Mouse (Mus musculus) adrenal gland, postnatal 4 days (tissue): ENCODE measurements around the gene Srcin1. TPM values are rescaled to one million over a fixed set of nuclear protein-coding genes. Genes with fewer than 3 reads are reported as not detected.

Experiments used
- DNase-seq, 2 experiments: peaks; one replicate each; pipeline ENCODE4 v3.0.0; 2021 to 2022; ENCODE audit warnings: low spot score in 2 of 2, mixed read lengths in 2 of 2
- total RNA-seq, 2 experiments: library from RNA; stranded (reverse); gene quantifications; 2 replicates each; pipeline ENCODE4 v1.2.3; 2021

Srcin1 gene
- total RNA-seq, 2 experiments from 2014 or later: 12.0 to 14.3 TPM

- no peak for DNase-seq
These were observed 41.3 kb downstream of the Srcin1 start for GRCm38 (mm10) chr11:97534442-97535307.

GRCm38 (mm10) chr11:97533653-97534052, 42.3 kb downstream of the Srcin1 start:
- DNase-seq: no peak

DNA sequence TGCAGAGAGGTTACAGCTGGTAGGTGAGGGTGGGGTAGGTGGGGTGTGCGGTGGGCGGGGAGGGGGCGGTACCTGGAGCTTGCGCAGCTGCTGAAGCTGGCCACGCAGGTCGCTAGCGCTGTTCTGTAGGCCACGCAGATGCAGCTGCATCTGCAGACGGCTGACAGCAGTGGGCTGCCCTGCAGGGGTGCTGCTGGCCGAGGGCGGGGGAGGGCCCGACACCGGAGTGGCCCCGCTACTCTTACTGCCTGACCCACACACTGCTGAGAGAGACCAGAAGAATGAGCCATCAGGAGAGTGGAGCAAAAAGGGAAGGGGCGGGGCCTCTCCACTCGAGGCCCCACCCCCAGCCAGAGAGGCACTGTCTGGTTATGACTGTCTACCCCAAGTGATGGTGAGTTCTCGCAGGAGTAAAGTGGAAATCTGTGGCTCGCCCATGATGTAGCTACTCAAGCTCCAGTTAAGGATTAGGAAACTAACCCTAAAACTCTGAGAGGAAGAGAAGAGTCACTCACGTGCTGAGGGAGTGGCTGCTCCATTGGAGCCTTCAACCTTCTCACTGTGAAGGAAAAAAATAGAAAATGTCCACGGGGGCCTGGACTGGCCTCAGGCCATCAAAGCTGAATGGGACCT, 42.9 kb downstream of the Srcin1 start:
- DNase-seq: no peak

DNA sequence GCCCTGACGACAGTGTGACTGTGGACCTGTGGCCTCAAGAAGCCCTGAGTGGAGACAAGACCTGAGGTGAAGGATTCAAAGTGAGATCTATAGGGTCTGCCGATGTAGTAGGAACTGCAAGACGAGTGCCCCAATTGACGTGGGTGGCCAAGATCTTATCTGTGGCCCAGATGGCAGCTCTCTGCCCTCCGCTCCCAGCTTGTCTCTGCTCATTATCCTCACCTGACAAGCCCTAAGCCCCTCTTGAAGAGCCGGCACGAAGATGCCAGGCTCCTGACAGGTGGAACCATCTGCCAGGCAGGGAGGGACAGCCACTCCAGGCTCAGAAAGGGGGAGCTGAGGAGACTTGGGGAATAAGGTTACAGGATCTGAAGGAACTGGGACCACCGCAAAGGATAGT, 43.6 kb downstream of the Srcin1 start:
- DNase-seq: no peak

GRCm38 (mm10) chr11:97531381-97532260, 44.4 kb downstream of the Srcin1 start:
- DNase-seq: peak; percentile 79 to 81

DNA sequence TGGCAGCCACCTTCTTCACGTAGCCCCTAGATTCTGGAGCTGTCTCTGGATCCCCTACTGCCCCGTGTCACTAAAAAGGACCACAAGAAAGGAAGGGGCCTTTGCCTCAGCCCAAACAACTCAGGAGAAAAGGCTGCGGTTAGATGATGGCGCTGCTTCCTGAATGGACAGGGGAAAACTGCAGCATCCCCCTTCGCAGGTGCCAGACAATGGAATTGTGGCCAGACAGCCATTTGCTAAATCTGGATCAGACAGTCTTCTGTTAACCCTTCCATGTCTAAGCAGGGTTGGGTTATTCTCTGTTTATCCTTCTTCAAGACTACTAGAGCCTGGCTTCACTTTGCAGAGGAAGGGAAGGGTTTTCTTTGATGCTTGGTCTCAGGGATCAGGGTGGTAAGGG, 45.0 kb downstream of the Srcin1 start:
- no peak for DNase-seq

- no peak for DNase-seq
These were observed 45.9 kb downstream of the Srcin1 start for GRCm38 (mm10) chr11:97530069-97530468.

DNA sequence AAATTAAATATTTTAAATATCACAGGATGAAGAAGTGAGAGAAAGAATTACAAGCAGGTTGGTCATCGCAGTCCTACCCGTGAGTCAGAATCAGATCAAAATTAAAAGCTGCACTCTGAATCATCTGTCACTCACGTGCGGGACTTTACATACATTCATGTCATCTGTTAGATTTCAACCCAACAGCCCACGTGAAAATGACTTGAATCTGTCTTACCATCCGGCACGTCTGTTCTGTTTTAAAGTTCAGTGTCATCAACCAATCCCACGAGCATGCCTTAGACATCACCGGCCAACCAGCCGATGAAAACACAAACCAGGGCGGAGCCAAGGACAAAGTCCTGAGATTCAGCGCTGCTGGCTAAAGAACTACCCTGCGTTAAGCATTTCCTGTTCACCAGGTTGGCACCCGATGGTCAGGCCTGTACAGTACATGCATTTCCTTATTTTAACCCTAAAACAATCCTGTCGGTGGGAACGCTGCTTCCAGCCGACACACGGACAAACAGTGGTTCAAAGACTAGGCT, 47.6 kb downstream of the Srcin1 start:
- no peak for DNase-seq

DNA sequence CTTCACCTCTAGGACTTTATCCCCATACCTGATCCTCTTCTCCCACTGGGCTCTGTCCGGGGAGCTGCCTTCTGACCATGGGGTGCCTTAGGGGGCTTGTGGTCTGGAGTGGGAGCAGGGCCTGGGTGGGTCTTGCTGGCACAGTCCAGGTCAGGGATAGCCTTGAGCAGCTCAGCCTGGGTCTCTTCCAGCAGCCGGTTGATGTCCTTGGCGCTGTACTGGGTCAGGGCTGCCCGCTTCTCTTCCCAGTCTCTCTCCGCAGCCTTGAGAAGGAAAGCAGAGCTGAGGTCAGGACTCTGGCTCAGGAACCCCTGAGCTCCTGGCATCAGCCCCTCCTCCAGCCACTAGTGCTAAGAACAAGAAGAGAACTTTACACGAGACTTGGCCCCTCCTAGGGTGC, 50.7 kb downstream of the Srcin1 start:
- DNase-seq: no peak

DNA sequence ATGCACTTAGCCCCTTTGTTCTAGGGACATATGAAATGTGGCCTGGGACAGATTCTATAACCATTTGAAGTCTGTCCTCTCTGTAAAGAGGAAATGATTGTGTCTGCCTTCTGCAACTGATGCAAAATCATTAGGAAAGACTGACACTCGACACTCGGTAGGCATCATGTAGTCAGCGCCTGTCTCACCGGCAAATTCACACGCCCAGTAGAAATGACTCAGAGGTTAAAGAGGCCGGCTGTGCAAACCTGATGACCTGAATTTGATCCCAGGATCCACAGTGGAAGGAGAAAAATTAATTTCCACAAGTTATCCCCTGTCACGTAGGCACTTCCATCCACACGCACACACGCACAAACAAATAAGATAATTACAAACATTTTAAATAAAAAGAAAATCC, 51.7 kb downstream of the Srcin1 start:
- no peak for DNase-seq

- DNase-seq: peak in 1 of 2 experiments; percentile 49
These were observed 52.1 kb downstream of the Srcin1 start for GRCm38 (mm10) chr11:97523827-97524261.

DNA sequence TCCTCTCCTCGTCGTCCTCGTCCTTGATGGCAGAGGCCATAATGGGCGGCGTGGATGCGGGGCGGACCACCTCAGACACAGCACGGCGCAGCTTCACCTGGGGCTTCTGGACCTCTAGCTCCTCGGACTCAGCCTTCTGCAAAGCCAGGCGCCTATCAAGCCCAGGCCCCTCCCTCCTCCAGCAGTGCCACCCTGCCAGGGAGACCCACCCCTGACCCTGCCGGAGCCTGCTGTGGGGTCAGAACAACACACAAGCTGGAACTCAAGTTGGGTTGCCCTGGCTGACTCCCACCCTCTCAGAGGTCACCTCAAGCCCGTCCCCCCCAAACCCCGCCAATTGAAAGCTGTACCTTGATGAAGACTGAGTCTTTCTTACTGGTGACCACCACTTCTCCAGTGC, 52.9 kb downstream of the Srcin1 start:
- DNase-seq: no peak

DNA sequence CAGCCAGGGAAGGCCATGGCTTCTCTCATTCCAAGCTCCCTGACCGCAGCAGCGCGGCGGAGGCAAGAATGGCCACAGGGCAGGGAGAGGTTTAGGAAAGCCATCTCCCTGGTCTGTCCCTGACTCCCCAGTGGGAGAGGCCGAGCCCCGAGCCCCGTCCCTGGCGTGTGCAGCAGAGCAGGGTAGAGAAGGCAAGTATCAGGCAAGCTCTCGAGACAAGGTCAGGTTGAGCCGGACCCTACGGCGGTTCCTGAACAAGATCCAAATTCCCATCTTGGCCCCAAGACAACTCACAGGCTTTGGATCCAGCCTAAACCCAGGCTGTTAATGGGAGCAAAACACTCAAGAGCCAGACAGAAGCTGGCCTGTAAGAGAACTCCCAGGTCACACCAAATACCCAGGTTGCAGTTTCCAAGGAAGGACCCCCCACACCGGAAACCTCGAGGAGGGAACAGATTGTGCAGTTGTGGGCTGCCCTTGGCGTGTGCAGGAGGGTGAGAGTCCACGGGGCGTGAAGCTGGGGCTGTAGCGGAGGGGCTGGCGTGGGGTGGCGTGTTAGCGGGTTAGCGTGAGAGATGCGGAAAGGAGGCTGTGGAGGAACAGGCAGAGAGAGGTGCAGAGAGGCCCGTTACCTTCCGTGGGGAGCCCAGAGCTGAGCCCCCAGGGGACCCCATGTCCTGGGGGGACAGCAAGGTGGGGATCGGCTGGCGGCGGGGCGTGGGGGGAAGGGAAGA, 54.1 kb downstream of the Srcin1 start:
- no peak for DNase-seq

DNA sequence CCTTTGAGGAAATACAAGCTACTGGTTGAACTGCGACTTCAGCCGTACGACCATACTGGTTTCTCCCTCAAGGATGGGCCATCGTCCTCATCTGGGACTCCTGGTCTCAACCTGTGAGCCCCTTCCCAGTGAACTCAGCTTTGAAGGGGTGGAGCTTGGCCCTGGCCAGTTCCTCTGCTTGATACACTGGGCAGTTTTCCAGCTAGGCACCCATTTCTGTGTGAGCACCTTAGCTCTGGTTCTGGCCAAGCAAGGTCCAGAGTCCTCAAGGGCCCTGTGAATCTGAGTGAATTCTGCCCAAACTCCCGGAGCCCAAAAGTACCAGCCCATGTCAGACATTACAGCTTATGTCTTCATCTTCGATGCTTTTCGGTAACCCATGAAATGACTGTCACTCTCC, 55.4 kb downstream of the Srcin1 start:
- no peak for DNase-seq

- no peak for DNase-seq
These were observed 62.9 kb downstream of the Srcin1 start for GRCm38 (mm10) chr11:97513066-97513465.

GRCm38 (mm10) chr11:97512511-97512910, 63.5 kb downstream of the Srcin1 start:
- DNase-seq: no peak

GRCm38 (mm10) chr11:97511661-97512369, 64.2 kb downstream of the Srcin1 start:
- DNase-seq: no peak

DNA sequence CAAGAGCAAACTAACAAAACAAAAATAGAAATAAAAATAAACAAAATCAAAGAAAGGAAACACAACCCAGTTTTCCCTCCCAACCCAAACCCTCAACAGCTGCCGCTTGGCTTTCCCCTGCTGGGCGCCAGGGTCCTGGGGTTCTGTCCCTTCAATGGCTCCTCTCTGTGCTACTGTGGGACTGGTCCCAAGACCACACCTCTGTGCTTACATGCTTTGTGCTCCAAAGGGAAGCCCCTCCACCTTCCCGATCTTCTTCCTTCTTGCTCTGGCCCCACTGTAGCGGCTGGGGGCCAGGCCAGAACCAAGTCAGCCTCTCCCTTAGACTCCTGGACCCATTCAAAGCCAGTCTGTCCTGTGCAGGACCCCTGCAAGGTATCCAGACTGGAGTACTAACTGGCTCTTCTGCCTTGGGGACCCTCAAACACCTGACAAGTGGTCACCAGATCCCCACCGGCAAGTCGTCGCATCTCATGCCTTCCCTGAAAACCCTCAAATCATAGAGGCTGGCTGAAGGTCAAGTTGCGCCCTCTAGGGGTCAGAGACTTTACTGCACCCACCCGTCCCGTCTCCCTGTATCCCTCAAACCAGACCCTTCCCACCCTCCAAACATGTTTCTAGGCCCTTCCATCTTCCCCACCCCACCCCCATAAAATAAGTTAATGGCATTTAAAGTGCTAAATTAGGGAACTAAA, 64.9 kb downstream of the Srcin1 start:
- DNase-seq: peak in 1 of 2 experiments; percentile 57

- no peak for DNase-seq
These were observed 66.1 kb downstream of the Srcin1 start for GRCm38 (mm10) chr11:97509715-97510485.
